Mouse (Mus musculus) embryonic facial prominence, embryonic 11.5 days (tissue): Measurements from ENCODE around the gene Timm50. TPM values are rescaled to one million over a fixed set of nuclear protein-coding genes. Genes with fewer than 3 reads are reported as not detected.
A peak's percentile ranks its signal among the peaks of the same experiment; 100 is the strongest.

Experiments
- ATAC-seq: fragments of 200-750 bp; cut with Nextera tagmentation; replicated peaks from 2 replicates; pipeline ENCODE4 v1.8.0; 2017; ENCODE audit warnings: low read depth; ENCODE audit not compliant: insufficient number of reproducible peaks, low FRiP score, low TSS enrichment
- DNase-seq: peaks from one replicate; pipeline ENCODE4 v3.0.0-alpha.2; 2015; ENCODE audit warnings: low spot score
- H3K27ac ChIP-seq: fragments of 300-500 bp; sonication (generic); replicated peaks from 2 replicates; pipeline ENCODE4 v1.5.1; 2014; ENCODE audit warnings: mild to moderate bottlenecking, low read depth, low read length, control low read depth
- H3K27me3 ChIP-seq: fragments of 300-500 bp; sonication (generic); 2 replicates; pipeline ENCODE4 v1.6.1; 2014; ENCODE audit warnings: mild to moderate bottlenecking, low read length, moderate library complexity, mixed read lengths; ENCODE audit not compliant: control insufficient read depth, insufficient read depth
- H3K36me3 ChIP-seq: fragments of 300-500 bp; sonication (generic); replicated peaks from 2 replicates; pipeline ENCODE4 v1.6.1; 2014; ENCODE audit warnings: low read depth, mild to moderate bottlenecking, low read length, moderate library complexity, mixed read lengths; ENCODE audit not compliant: control insufficient read depth, insufficient read depth
- H3K4me1 ChIP-seq: fragments of 300-500 bp; sonication (generic); 2 replicates; pipeline ENCODE4 v1.6.1; 2014; ENCODE audit warnings: low read length, mixed read lengths; ENCODE audit not compliant: control insufficient read depth, insufficient read depth
- H3K4me2 ChIP-seq: fragments of 300-500 bp; sonication (generic); 2 replicates; pipeline ENCODE4 v1.6.1; 2014; ENCODE audit warnings: low read depth, mild to moderate bottlenecking, control low read depth, low read length, moderate library complexity
- H3K4me3 ChIP-seq: fragments of 300-500 bp; sonication (generic); 2 replicates; pipeline ENCODE4 v1.5.1; 2014; ENCODE audit warnings: low read depth, low read length, control low read depth
- H3K9ac ChIP-seq: fragments of 300-500 bp; sonication (generic); replicated peaks from 2 replicates; pipeline ENCODE4 v1.6.1; 2014; ENCODE audit warnings: mild to moderate bottlenecking, control low read depth, low read length
- H3K9me3 ChIP-seq: fragments of 300-500 bp; sonication (generic); replicated peaks from 2 replicates; pipeline ENCODE4 v1.6.1; 2016; ENCODE audit warnings: mild to moderate bottlenecking, low read length, inconsistent platforms, mixed read lengths; ENCODE audit not compliant: control insufficient read depth
- whole genome bisulfite sequencing: fragments of 180-500 bp; shearing (Covaris S2); extraction: QIAGEN DNeasy Blood & Tissue Kit; methylation state at CpG from one replicate; pipeline ENCODE4 v1.1.7; 2014; 5-methylcytosine and 5-hydroxymethylcytosine counted together
- polyA plus RNA-seq: library from polyadenylated mRNA; unstranded; fragments of >200 nt; fragmentation: Nextera tagmentation; extraction: Ambion mirVana; gene quantifications from 2 replicates; pipeline ENCODE4 v1.2.1, GENCODE M21; 2014

The Timm50 gene
- polyA plus RNA-seq, 1 experiment from 2014 or later, result 172 TPM

- DNase-seq (no peak), ATAC-seq (no peak)
- Histone ChIP-seq H3K36me3 (peaks cover 13% of the 10 kb centered on the region), H3K4me3 (no peak overlapping the region), H3K27ac (no peak overlapping the region), H3K27me3 (no peaks in the 10 kb centered on the region), H3K9ac (no peak overlapping the region), H3K4me2 (no peak overlapping the region), H3K4me1 (peaks cover 5% of the 10 kb centered on the region), H3K9me3 (no peaks in the 10 kb centered on the region)
- WGBS, result 93% methylated on average over 3 of the region's 3 CpGs
Observed at GRCm38 (mm10) chr7:28354113-28354581, 42.3 kb upstream of the Timm50 start.

- DNase-seq, result no peak
- H3K4me2 ChIP-seq, result no peak overlapping the region
- H3K4me1 ChIP-seq, result peaks cover 5% of the 10 kb centered on the region
- WGBS, result 95% methylated on average over 2 of the region's 2 CpGs
- no peak overlapping the region for H3K4me3 ChIP-seq
- H3K27ac ChIP-seq, result no peak overlapping the region
- no peaks in the 10 kb centered on the region for H3K27me3 ChIP-seq
- no peak overlapping the region for H3K9ac ChIP-seq
- no peaks in the 10 kb centered on the region for H3K9me3 ChIP-seq
- H3K36me3 ChIP-seq, result peaks cover 13% of the 10 kb centered on the region
- no peak for ATAC-seq
Observed at GRCm38 (mm10) chr7:28353267-28353666, 41.4 kb upstream of the Timm50 start.

- WGBS, result 36% methylated on average over 4 of the region's 4 CpGs
Observed at GRCm38 (mm10) chr7:28351676-28352191, 39.9 kb upstream of the Timm50 start.

GRCm38 (mm10) chr7:28350155-28350883 lies 38.4 kb upstream of the Timm50 start, which contains the start of gene Rps16:
Gene Rps16, plus strand, starts transcription at chr7:28350652.
- H3K9me3 ChIP-seq, result no peaks in the 10 kb centered on the region
- H3K4me1 ChIP-seq, result no peaks in the 10 kb centered on the region
- H3K9ac ChIP-seq, result peak within 1 kb of the TSS; percentile 97
- DNase-seq (peak; percentile 99), ATAC-seq (peak; percentile 88)
- no peaks in the 10 kb centered on the region for H3K27me3 ChIP-seq
- WGBS, result under 1% methylated on average over 49 of the region's 50 CpGs
- H3K4me3 ChIP-seq, result peak within 1 kb of the TSS; percentile 94
- H3K4me2 ChIP-seq, result peak within 1 kb of the TSS; percentile 79
- peaks cover 13% of the 10 kb centered on the region for H3K36me3 ChIP-seq
- peak within 1 kb of the TSS; percentile 86 for H3K27ac ChIP-seq

More at GRCm38 (mm10) chr7:28351676-28352191, 39.9 kb upstream of the Timm50 start:
- ATAC-seq (no peak), DNase-seq (no peak)
- Histone ChIP-seq H3K4me2 (peak overlapping the region; percentile 79), H3K4me3 (peak overlapping the region; percentile 94), H3K9ac (peak overlapping the region; percentile 97), H3K27me3 (no peaks in the 10 kb centered on the region), H3K4me1 (no peaks in the 10 kb centered on the region), H3K27ac (no peak overlapping the region), H3K9me3 (no peaks in the 10 kb centered on the region), H3K36me3 (peaks cover 13% of the 10 kb centered on the region)

- no peak overlapping the region for H3K4me2 ChIP-seq
- 89% methylated on average over 7 of the region's 7 CpGs for WGBS
- H3K27ac ChIP-seq, result no peak overlapping the region
- peak; percentile 53 for DNase-seq
- no peak overlapping the region for H3K4me3 ChIP-seq
- ATAC-seq, result no peak
- H3K27me3 ChIP-seq, result no peaks in the 10 kb centered on the region
- no peaks in the 10 kb centered on the region for H3K4me1 ChIP-seq
- peaks cover 5% of the 10 kb centered on the region for H3K36me3 ChIP-seq
- H3K9me3 ChIP-seq, result no peaks in the 10 kb centered on the region
- no peak overlapping the region for H3K9ac ChIP-seq
Observed at GRCm38 (mm10) chr7:28348601-28349000, 36.7 kb upstream of the Timm50 start.

GRCm38 (mm10) chr7:28347746-28348145 lies 35.9 kb upstream of the Timm50 start:
- Histone ChIP-seq H3K4me1 (no peaks in the 10 kb centered on the region), H3K9ac (no peak overlapping the region), H3K27ac (no peak overlapping the region), H3K9me3 (no peaks in the 10 kb centered on the region), H3K36me3 (no peaks in the 10 kb centered on the region; the same call in 1 of the 2 replicates), H3K4me2 (no peak overlapping the region), H3K4me3 (no peak overlapping the region), H3K27me3 (no peaks in the 10 kb centered on the region)
- DNase-seq (no peak), ATAC-seq (no peak)
- 74% methylated on average over 3 of the region's 3 CpGs for WGBS

- no peak for ATAC-seq
- DNase-seq, result peak; percentile 84
- Histone ChIP-seq H3K9me3 (no peaks in the 10 kb centered on the region), H3K4me2 (no peak overlapping the region), H3K9ac (no peak overlapping the region), H3K36me3 (no peaks in the 10 kb centered on the region), H3K27ac (no peak overlapping the region), H3K4me1 (no peaks in the 10 kb centered on the region), H3K4me3 (no peak overlapping the region), H3K27me3 (no peaks in the 10 kb centered on the region)
- 5% methylated on average over 4 of the region's 4 CpGs for WGBS
Observed at GRCm38 (mm10) chr7:28344637-28345036, 32.8 kb upstream of the Timm50 start.

GRCm38 (mm10) chr7:28341381-28341780 lies 29.5 kb upstream of the Timm50 start:
- Histone ChIP-seq H3K27ac (no peak overlapping the region), H3K4me3 (no peak overlapping the region), H3K36me3 (no peaks in the 10 kb centered on the region), H3K4me2 (no peak overlapping the region), H3K27me3 (no peaks in the 10 kb centered on the region), H3K9ac (no peak overlapping the region), H3K9me3 (no peaks in the 10 kb centered on the region), H3K4me1 (no peaks in the 10 kb centered on the region)
- WGBS, result 49% methylated on average over 7 of the region's 7 CpGs
- DNase-seq, result no peak
- ATAC-seq, result no peak
